Mouse (Mus musculus) urinary bladder, adult 2 months (tissue): ENCODE results near the gene Psg20. TPM values are rescaled to one million over a fixed set of nuclear protein-coding genes. Genes with fewer than 3 reads are reported as not detected.
"Not testable (repeated sequence)": the region's sequence is repeated elsewhere in the genome, so short reads cannot be mapped to it uniquely, and the experiment has no call there.

Source experiments
- DNase-seq: peaks from one replicate; pipeline ENCODE4 v3.0.0; 2022; ENCODE audit warnings: low spot score
- polyA plus RNA-seq: library from polyadenylated mRNA; depleted of rRNA; stranded (reverse); fragments of >200 nt; gene quantifications from 2 replicates; pipeline ENCODE4 v1.2.3, GENCODE M21; 2012; rRNA removed

Psg20 gene
- polyA plus RNA-seq = not detected in 2 replicates

- DNase-seq = no peak
Observed at GRCm38 (mm10) chr7:18686085-18686484, at the start of gene Psg20. Gene Psg20, minus strand, starts transcription at chr7:18686185.

GRCm38 (mm10) chr7:18734451-18734850 is 48.5 kb upstream of the Psg20 start:
- no peak for DNase-seq

- no peak for DNase-seq
Observed at GRCm38 (mm10) chr7:18733111-18733510, 47.1 kb upstream of the Psg20 start.

GRCm38 (mm10) chr7:18728391-18728790 is 42.4 kb upstream of the Psg20 start:
- DNase-seq = no peak

GRCm38 (mm10) chr7:18725931-18726330 is 39.9 kb upstream of the Psg20 start:
- DNase-seq = not testable (repeated sequence)

GRCm38 (mm10) chr7:18724001-18724400 is 38.0 kb upstream of the Psg20 start:
- no peak for DNase-seq

GRCm38 (mm10) chr7:18717790-18718189 is 31.8 kb upstream of the Psg20 start, which contains the start of gene Psg22:
Gene Psg22, plus strand, starts transcription at chr7:18718090.
- DNase-seq = no peak

- no peak for DNase-seq
Observed at GRCm38 (mm10) chr7:18715546-18715945, 29.6 kb upstream of the Psg20 start.

GRCm38 (mm10) chr7:18710846-18711245 is 24.9 kb upstream of the Psg20 start:
- DNase-seq = no peak

- DNase-seq = not testable (repeated sequence)
Observed at GRCm38 (mm10) chr7:18710331-18710730, 24.3 kb upstream of the Psg20 start.

GRCm38 (mm10) chr7:18685586-18685985 is 399 bp downstream of the Psg20 start:
- DNase-seq = no peak

- peak; percentile 13 for DNase-seq
Observed at GRCm38 (mm10) chr7:18679772-18680171, 6.2 kb downstream of the Psg20 start.

GRCm38 (mm10) chr7:18656625-18657024 is 29.4 kb downstream of the Psg20 start, which contains the start of gene Psg21:
Gene Psg21, minus strand, starts transcription at chr7:18656725.
- not testable (repeated sequence) for DNase-seq

GRCm38 (mm10) chr7:18626921-18627320 is 59.1 kb downstream of the Psg20 start:
- not testable (repeated sequence) for DNase-seq

Other genes starting within 250 kb of the Psg20 start
- not detected in 2 replicates for gene Psg26, start 202.0 kb downstream of the Psg20 start, polyA plus RNA-seq
- gene Psg25, start 153.9 kb downstream of the Psg20 start, polyA plus RNA-seq = not detected in 2 replicates
- gene Psg27, start 118.9 kb downstream of the Psg20 start, polyA plus RNA-seq = 0.03 TPM in 1 of 2 replicates, not detected in the other
- gene Psg23, start 69.7 kb downstream of the Psg20 start, polyA plus RNA-seq = 0.04 TPM in 1 of 2 replicates, not detected in the other
- gene Psg21, start 29.5 kb downstream of the Psg20 start, polyA plus RNA-seq = not detected in 2 replicates
- gene Psg22, start 31.9 kb upstream of the Psg20 start, polyA plus RNA-seq = not detected in 2 replicates
- gene Psg19, start 112.3 kb upstream of the Psg20 start, polyA plus RNA-seq = not detected in 2 replicates
- gene Psg17, start 135.4 kb upstream of the Psg20 start, polyA plus RNA-seq = 0.37 and 0.59 TPM in 2 replicates
- gene Mill2, start 153.8 kb upstream of the Psg20 start, polyA plus RNA-seq = 27.2 and 31.4 TPM in 2 replicates
- gene Pglyrp1, start 185.1 kb upstream of the Psg20 start, polyA plus RNA-seq = 3.3 and 3.5 TPM in 2 replicates
- gene Ccdc61, start 224.2 kb upstream of the Psg20 start, polyA plus RNA-seq = 26.9 and 31.4 TPM in 2 replicates
- 0.48 and 1.0 TPM in 2 replicates for gene Nova2, start 239.7 kb upstream of the Psg20 start, polyA plus RNA-seq